In the genomic region with DNA sequence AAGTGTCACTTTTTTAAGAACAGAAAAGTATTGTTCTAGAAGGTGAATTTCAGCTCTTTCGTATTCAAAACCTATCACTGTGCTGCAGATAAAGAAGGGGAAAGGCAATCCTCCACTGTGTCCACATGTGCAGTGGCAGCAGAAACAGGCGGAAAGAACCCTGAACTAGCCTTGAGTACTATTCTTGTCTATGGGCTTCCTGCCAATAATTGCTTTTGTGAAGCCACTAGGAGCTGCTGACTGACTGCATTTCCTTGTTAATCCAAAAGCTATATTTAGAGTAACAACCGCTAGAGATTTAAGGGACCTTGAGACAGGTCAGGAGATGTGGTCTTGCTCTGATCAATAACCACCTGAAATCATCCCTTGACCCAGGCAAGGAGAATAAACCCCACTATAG, we compare ENCODE assay signal across 16 mouse cellular contexts.
DNase-seq lines count a peak whose midpoint lies in the region; ATAC-seq and TF ChIP-seq lines count a peak whose summit lies in the region.
"Had no signal": no experiment of that assay in that cellular context is flagged by ENCODE, and none has a peak within 500 bp of the region (broad histone marks: within the 10 kb centered on the region; RNA-seq: fewer than 3 reads in every experiment).

No protein-coding gene starts in this region.

- H3K4me1 ChIP-seq in lung, postnatal 0 days (ENCODE audit: insufficient read depth, low read depth, low read length): no peaks in the 10 kb centered on the region
- H3K4me1 ChIP-seq: embryonic facial prominence, embryonic 12.5 days; liver, embryonic 15.5 days; neural tube, embryonic 15.5 days; stomach, embryonic 15.5 days had no signal

- H3K4me2 ChIP-seq in lung, postnatal 0 days (replicated peaks; ENCODE audit: low read depth, low read length): no peak overlapping the region
- H3K4me2 ChIP-seq: embryonic facial prominence, embryonic 12.5 days; liver, embryonic 15.5 days; neural tube, embryonic 15.5 days; stomach, embryonic 15.5 days had no signal

- no peak overlapping the region for H3K4me3 ChIP-seq in lung, postnatal 0 days (ENCODE audit: low read depth, low read length)
- H3K4me3 ChIP-seq: embryonic facial prominence, embryonic 12.5 days; liver, embryonic 15.5 days; neural tube, embryonic 15.5 days; stomach, embryonic 15.5 days had no signal

- intact Hi-C loops in heart, postnatal 25 days (cut with DNase I): no loop called here

- 50% methylated on average over 3 of the region's 3 CpGs for WGBS in lung, postnatal 0 days

- no peak for TF ChIP-seq EP300 in lung, postnatal 0 days (IDR thresholded peaks at IDR 0.05)

- H3K27me3 ChIP-seq in lung, postnatal 0 days (replicated peaks; ENCODE audit: insufficient read depth, low read length): no peaks in the 10 kb centered on the region
- H3K27me3 ChIP-seq: embryonic facial prominence, embryonic 12.5 days; liver, embryonic 15.5 days; neural tube, embryonic 15.5 days; stomach, embryonic 15.5 days had no signal

- no peak overlapping the region for H3K9ac ChIP-seq in lung, postnatal 0 days (replicated peaks; ENCODE audit: low read depth)
- H3K9ac ChIP-seq: embryonic facial prominence, embryonic 12.5 days; liver, embryonic 15.5 days; neural tube, embryonic 15.5 days; stomach, embryonic 15.5 days had no signal

- H3K36me3 ChIP-seq in lung, postnatal 0 days (ENCODE audit: insufficient read depth, low read length): no peaks in the 10 kb centered on the region
- H3K36me3 ChIP-seq: embryonic facial prominence, embryonic 12.5 days; liver, embryonic 15.5 days; neural tube, embryonic 15.5 days; stomach, embryonic 15.5 days had no signal

- H3K9me3 ChIP-seq in lung, postnatal 0 days (ENCODE audit: low read length): no peaks in the 10 kb centered on the region
- H3K9me3 ChIP-seq: embryonic facial prominence, embryonic 12.5 days; liver, embryonic 15.5 days; neural tube, embryonic 15.5 days; stomach, embryonic 15.5 days had no signal

- no peak for TF ChIP-seq CTCF in lung, postnatal 0 days (IDR thresholded peaks at IDR 0.05)

- DNase-seq in heart, adult 11 months: peak; percentile 89
- no peak for DNase-seq in heart, postnatal 25 days (ENCODE audit: low spot score)
- peak; percentile 8 for DNase-seq in lung, postnatal 0 days (ENCODE audit: low spot score)
- no peak for DNase-seq in lung, postnatal 4 days
- peak; percentile 35 to 41 for DNase-seq in heart, adult 9 months (ENCODE audit: low spot score in 2 of 2)
- peak; percentile 2 for DNase-seq in lung, postnatal 25 days (ENCODE audit: low spot score)
- no peak for DNase-seq in layer of hippocampus, adult 11-12 months (ENCODE audit: low spot score)
- DNase-seq: cerebellum, adult 8-10 months; kidney, adult 11 months; right cerebral cortex, postnatal 25 days had no signal

- no peak overlapping the region for H3K27ac ChIP-seq in lung, postnatal 0 days (ENCODE audit: low read length)
- H3K27ac ChIP-seq: embryonic facial prominence, embryonic 12.5 days; liver, embryonic 15.5 days; neural tube, embryonic 15.5 days; stomach, embryonic 15.5 days had no signal

- ATAC-seq in lung, postnatal 0 days: peak; percentile 32; the same call in 1 of the 2 replicates
- ATAC-seq: CD4-positive, CD25-positive, alpha-beta regulatory T cell, adult 4 months; forebrain, embryonic 16.5 days had no signal

Comparison
In these comparisons a context has a peak if more than half of its experiments do, and no peak if none do; other contexts are left out.
1. DNase-seq: peak in heart, adult 11 months (single experiment), lung, postnatal 0 days (single experiment), heart, adult 9 months (2 of 2) and lung, postnatal 25 days (single experiment); none in heart, postnatal 25 days (single experiment), lung, postnatal 4 days (0 of 2) and layer of hippocampus, adult 11-12 months (single experiment).